Mouse (Mus musculus) embryo, embryonic 9.5 days (tissue): ENCODE data around the gene Nrxn3.

Source experiments
- DNase-seq: peaks from one replicate; pipeline ENCODE4 v3.0.0-alpha.2; 2017; ENCODE audit errors: extremely low spot score

Gene Nrxn3

DNA sequence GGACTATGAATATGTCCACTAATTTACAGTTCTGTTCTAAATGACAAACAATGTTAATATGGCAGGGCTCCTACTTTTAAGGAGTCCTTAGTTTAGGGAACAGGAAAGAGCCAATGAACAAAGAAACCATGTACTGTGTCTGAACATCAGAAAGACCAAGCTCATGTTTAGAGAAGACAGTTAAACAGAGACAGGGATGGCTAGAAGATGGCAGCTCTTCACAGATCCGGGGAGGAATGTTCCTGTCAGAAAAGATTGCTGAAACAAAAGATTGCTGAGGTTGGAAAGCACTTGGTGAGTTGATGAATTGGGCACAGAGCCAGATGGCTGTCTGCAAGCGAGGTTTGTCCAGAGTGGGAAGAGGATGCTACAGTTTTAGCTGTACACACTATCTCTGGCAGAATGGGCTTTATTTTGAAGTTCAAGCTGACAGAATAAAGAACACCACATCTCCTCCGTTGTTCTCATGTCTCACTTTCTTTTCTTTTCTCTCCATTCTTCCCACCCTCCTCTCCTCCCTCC is 978.3 kb downstream of the Nrxn3 start:
- DNase-seq = no peak

DNA sequence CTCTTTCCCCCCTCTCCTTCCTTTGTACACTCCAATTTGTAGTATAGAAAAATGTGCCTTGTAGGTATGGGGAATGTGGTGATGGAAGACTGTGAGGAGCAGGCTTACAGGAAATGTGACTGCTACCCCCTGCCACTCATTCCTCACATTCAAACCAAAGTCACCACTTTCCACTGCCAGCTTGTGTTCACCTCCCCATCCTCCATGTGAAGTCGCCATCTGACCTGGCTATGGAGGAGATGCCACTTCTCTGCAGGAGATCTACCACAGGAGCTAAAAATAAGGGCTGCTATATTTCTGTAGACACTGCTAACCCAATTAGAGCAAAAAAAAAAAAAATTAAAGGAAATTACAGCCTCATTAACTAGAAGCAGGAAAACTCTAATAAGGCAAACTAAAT is 980.3 kb downstream of the Nrxn3 start:
- no peak for DNase-seq

DNA sequence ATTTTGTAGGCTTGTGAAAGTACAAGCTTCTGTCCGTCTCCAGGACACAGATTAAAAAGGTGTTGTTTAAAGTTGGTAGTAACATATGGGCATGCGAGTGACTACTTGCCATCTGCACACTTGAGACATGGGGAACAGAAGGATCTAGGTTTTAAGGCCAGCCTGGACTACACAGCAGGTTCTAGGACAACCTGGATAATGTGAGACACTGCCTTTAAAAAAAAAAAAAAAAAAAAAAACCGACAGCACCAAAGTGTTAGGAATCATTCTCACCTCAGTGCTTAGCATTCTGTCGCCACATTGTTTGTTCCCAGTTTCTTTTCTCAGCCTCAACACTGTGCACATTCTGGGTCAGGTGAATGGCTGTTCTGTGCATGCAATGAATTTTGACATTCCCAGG is 985.2 kb downstream of the Nrxn3 start:
- DNase-seq = no peak

DNA sequence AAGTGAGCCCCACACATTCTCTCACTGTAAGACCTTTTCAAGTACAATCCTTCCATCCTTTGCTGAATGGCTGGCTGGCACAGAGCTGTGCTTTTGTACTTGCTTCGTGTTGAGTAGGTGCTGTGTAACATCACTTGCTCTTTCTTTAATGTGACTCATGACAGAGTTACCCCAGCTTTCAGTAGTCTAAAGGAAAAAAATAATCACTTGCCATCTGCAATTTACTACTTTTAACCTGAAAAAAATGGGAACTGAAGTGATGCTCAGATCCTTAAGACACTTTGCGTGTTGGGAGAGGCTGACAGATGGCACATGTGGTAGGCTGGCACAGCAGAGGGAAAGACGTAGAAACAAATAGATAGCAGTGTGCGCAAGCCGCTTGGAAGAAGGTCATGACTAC is 987.8 kb downstream of the Nrxn3 start:
- DNase-seq = no peak

DNA sequence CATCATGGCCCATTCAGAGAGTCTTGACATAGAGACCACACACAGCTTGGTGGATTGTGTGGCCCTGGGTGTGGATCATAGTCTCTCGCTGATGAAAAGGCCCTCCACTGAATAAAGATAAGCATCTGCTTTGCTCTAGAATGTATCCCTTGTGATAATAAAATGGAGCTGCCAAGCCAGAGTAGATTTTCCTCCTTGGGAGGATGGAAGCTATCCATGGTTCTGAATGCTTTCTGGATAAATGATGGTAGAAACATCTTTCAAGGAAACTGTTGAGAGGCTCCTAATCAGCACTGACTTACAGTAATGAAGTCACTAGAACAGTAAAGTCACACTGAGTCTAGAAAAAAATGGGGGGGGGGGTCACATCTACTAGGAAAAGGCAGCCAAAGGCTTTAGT is 989.1 kb downstream of the Nrxn3 start:
- no peak for DNase-seq

DNA sequence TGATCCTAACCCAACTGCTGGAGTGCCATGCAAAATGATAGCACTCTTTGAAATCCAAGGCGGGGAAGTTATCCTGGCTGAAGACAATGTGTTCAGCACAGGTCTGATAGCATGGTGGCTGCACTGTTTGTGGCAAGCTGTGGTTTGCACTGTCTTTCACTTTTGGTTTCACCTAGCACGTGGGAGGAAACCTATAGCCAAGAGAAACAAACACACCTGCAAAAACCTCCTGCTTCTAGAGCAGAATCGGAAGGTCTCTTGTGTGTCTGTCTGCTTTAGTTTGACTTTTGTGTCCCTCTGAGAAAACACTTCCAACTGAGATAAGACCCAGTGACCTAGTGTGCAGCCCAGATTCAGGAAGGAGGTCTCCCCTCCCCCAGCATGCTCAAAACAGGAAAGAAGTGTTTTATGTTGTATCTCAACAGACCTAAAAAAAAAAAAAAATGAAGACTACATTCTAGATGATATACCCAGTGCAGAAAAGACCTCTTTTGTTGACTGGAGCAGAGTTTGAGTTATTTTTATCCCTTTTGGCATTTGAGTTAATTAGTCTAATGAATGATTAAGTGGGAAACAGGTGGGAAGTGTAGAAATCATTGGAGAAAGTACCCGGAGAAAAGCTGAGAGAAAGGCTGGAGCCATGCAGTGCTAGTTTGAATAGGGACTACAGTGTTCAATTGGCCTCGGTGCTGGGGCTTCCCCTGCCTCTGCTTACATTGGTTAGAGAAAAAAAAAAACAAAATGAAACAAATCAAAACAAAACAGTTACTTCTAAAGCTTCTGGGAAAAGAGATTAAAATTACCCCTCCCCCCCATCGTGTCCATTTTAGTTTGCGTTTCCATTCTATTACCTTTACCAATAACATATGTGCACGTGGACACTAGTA is 996.8 kb downstream of the Nrxn3 start:
- no peak for DNase-seq

DNA sequence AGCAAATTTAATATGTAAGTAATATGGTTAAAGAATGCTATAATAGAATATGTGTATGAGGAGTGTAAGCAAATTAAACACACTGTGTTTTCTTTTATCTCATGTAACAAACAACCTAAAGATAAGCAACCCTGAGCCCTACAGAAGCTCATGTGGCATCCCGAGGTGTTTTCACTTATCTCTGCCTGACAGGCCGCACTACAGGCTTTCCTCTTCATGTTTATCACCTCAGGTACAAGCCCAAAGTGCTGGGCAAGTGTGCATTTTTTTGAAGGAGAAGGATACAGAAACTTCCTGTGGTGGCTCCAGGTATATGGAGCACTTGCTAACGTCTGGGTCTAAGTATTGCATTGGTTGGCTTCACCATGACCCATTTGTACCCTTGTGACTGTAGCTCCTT is 998.3 kb downstream of the Nrxn3 start:
- no peak for DNase-seq

DNA sequence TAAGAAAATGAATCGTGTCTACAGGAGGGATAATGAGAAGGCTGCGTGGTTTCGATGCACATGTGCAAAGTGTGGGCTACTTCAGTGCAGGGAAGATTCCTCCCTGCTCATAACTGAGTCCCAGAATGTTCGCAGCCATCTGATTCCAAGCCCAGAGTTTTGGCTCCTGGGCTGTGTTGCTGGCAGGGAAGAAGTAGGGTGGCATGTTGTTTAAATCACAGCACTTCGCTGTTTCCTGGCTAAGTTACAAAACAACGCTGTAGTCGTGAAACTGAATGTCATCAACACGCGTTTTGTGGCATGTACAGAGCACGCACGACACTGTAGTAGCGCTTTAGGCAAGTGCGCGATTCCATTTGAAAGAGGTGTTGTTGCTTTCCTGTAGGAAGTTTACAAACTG is 999.8 kb downstream of the Nrxn3 start:
- DNase-seq = no peak

DNA sequence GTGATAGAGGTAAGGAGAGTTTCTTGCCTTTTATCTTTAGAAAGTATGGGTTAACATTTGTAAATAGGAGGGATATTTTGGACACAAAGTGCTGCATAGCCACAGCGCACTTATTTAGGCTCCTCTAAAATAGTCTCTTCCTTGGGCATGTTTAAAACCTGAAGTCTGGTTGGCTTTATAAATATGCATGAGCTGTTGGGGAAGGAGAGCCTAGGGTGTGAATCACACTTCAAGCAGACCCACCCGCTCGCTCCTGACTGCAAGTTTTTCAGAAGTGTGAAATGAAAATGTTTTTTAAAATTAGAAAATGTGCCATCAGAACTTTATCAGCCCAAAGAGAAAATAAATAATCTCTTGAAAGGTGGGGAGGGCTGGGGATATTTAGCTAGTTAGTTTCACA is 1001.4 kb downstream of the Nrxn3 start:
- DNase-seq = no peak

DNA sequence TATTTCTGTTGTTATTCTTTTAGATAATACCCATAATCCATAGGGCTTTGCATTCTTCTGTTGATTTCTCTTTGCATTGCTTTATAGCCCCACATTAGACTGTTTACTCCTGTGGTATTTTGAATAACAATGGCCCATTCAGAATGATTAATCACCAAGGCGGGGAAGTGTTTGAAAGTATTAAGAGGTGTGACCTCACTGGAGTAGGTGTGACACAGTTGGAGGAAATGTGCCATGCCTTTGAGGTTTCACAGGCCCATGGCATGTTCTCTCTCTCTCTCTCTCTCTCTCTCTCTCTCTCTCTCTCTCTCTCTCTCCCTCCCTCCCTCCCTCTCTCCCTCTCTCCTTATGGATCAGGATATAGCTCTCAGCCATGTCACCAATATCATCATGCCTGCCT is 1019.6 kb downstream of the Nrxn3 start:
- DNase-seq = no peak

DNA sequence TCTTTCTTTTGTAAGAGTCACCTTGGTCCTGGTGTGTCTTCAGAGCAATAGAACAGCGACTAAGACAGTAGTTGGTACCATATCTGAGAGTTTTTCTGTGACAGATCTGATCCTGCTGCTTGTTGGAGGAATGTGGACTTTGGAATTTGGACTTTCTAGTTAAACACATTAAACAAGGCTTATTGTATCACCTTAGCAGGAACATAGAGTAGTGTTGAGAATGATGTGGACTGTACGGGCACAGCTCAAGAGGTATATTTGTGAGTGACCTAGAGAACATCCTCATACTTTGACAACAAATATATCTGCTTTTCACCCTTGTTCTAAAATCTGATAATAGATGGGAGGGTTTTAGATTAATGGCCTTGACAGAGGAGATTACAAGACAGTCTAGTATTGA is 1020.1 kb downstream of the Nrxn3 start:
- no peak for DNase-seq

DNA sequence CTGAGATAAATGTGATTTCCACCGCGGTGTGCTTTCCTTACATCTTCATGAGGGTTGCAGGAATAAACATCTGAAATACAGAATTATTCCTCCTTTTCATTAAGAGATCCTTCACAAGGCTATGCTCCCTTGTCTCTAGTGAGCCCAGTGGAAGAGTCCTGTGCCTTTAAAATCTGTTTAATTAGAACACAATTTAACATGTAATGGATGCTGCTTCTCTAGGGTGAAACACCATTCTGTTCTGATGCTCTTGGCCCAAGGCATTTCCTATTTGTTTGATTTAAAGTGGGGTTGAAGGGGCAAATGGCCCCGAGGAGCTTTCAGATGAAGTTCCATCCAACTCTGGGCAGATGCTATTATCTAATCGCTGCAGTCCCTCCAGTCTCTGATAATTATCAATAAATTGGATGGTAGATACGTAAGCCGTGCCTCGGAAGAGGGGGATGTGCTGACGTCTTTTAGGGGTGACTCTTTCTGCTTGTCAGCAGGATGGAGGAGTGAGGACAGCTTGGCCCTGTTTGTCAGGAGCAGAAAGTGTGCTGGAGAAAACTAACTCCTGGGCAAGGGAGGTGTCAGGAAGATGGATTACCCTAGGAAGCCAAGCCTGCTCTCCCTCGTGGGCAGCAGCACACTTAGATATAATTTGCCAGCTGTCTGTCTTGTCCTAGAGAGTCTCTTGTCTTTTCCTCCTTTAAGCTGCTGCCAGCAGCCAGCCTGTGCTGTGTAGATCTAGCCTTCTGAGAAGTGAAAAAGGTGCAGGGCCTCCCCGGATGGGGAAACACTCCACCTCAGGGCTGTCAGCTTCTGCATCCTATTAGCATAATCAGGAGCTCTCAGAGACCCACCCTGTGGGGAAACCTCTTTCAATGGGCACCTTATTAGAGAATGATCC is 1041.8 kb downstream of the Nrxn3 start:
- DNase-seq = peak; percentile 27

DNA sequence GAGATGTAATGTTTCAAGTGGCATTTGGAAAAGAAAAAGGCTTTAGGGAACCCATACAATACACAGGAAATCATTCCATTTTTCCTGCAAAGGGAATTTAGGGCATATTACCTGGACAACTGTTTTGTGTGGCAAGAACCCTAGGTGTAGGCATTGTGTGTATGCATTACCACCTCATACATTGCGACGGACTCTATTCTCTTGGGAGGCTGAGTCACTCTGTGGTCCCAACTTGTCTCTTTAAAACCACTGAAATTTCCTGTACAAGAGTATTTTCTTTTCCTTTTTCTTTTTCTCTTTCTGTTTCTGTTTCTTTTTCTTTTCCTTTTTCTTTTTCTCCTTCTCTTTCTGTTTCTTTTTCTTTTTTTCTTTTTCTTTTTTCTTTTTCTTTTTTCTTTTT is 1042.5 kb downstream of the Nrxn3 start:
- DNase-seq = no peak

DNA sequence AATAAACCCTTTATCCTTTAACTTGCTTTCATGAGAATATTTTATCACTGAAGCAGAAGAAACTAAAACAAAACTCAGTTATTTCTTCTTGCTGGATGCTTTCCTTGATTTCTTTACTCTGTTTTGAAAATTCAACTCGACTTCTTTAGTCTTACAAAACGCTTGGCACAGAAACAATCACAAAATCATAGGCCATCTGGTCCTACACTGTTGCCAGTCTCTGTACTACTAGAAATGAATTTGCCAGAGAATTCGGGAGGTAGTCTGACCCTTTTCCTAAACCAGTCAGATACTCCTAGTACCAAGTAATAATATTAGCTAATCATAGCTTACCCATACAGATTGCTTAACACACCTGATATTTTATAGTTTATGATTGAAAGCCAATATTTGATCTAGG is 1066.1 kb downstream of the Nrxn3 start:
- no peak for DNase-seq

DNA sequence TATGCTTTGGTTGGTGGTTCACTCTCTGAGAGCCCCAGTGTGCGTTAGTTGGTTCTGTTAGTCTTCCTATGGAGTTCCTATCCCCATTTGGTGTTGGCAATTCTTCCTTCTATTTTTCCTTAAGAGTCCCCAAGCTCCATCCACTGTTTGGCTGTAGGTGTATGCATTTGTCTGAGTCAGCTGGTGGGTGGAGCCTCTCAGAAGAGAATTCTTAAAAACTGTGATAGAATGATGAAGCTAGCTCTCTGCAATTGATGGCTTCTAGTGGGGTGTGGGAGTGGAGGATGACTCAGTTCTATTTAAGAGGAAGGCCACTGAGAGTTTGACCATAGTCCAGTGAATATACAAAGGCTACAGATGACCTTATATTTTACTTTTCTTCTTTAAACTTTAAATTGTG is 1067.3 kb downstream of the Nrxn3 start:
- DNase-seq = no peak

DNA sequence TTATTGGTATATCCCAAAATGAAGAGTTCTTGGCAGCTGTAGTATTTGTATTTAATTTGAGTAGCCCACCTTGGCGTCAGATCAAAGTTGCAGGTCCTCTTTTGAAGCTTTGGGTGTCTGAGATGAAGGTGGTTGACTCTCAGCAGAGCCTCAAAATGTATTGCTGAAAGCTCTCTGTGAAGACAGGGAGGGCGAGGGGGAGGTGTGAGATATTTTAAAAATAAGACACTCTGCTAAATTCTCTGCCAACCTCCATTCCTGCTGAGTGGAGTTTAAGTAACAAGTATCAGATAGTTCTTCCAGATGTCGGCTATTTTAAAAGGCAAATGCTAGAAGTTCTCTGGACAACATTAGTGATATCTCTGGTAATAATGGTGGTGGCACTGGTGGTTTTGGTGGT is 1069.2 kb downstream of the Nrxn3 start:
- DNase-seq = no peak

DNA sequence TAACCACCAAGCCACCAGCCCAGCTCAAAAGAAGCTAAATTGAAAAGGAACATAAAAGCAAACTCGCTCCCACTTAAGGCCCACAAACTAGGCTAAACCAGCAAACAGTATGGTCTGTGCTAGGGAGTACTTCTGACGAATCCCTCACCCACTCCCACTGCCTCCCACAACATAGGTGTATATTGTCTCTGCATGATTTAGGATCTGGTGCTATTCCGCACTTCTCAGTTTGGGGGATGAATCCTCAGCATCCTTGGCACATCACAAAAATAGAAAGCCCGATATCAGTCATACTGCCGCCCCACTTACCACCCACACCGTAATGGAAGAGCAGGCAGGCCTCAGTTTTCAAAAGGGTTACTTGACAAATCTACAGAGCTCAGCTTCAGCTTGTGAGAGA is 1072.1 kb downstream of the Nrxn3 start:
- no peak for DNase-seq

DNA sequence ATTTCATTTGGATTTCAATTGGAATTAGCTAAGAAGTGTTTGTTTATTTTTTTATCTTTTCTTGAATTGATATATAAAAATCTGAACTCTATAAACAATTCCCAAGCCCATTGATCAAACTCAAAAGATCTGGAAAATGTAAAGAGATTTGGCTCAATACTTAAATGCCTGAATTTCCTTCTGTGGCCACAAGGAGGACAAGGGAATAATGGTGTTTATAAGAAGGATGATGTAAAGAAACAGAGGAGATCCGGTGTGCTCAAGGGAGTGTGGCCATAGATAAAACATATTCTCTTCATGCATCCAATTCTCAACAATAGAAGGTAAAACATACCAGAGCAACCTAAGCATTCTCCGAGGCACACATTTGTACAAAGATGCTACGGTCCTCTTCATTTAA is 1085.5 kb downstream of the Nrxn3 start:
- no peak for DNase-seq

DNA sequence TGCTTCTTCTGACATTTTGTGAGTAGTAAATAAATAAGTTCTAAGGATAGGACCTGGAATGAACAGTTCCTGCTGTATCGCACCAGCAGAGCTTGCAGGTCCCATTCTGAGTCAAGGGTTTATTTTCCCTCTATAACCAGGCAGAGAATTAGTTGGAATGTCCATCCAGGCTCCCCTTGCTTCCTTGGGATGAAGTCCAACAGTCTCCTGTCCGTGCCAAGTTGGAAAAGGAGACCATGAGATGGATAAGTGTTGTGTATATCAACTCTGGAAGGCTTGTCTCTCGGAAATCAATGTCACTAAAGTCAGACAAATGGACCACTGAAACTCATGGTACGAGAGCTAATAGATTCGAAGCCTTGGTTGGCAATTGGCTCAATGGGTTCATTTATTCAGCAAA is 1087.5 kb downstream of the Nrxn3 start:
- DNase-seq = no peak

DNA sequence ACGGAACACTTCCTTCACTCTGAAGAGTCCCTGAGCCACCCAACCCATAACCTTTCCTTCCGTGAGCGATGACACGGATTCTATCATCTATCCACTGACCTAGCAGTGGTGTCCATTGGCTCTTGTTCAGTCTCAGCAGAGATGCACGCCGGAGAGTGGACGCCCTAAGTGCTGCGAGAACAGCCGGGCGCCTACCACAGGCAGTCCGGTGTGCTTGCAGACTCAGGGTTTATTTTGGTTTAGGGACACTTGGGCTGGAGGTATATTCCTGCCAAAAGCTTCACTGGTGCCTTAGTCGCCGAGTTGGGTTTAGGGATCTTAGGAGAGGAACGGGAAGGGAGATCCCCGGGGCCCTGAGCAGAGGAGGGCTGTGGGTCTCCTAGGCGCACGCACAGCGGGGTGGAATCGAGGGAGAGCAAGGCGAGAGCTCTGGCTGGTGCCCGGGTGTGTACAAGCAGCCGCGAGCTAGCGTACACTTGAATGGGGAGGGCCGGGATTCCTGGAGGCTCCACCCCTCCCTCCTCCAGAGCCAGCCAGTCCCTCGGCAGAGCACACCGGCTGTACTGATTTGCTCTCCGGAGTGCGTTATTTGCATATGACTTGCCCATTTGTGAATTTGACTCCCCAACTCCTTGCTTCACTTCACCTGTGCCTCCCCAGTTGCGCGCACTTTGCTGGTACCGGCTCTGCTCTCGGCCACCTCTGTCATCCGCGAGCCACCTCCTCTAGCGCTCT is 1089.3 kb downstream of the Nrxn3 start:
- DNase-seq = peak; percentile 88

DNA sequence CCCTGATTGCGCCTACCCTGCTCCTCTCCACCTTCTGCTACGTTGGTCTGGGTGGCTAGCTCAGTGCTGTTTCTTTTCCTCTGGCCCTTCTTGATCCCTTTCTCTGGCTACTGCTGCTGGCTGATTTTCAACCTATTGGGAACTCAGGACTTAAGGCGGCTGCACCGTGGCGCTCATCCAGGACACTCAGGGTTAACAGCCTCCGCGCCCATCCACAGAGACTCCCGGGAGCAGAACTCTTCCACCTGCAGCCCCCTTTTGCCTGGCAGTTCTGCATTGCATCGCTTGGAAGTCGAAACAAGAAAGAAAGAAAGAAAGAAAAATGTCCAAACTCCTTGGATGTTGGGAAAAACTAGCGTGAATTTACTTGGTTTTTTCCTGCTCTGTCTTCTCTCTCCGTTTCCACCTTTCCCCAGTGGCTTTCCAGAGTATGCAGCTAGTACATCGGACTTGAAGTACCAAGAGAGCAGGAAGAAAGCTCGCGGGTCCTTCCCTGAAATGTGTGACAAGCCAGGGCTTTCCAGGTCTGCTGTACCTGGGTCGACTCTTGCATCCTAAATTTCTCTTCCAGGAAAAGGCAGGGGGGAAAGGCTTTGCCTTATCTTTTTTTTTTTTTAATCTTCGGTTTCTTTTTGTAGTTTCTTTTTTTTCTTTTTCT is 1090.0 kb downstream of the Nrxn3 start:
- DNase-seq = no peak

DNA sequence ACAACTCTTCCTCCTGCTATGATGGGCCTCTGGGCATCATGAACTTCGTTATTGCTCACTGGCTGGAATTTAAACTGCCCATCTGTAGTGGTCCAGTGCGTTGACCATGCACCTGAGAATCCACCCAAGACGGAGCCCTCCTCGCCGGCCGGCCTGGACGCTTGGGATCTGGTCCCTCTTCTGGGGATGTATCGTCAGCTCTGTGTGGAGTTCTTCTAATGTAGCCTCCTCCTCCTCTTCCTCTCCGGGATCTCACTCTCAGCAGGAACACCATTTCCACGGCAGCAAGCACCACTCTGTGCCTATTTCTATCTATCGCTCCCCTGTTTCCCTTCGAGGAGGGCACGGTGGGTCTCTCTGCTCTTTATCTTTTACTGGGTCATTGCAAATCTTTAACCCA is 1090.6 kb downstream of the Nrxn3 start:
- DNase-seq = no peak
